Mouse (Mus musculus) spleen, postnatal 10 days (tissue): ENCODE measurements at regions not wholly inside any gene's neighbourhood (a gene's known extent, or its start where the extent isn't known, plus 50 kb on each side); places are given as distances from the start of the nearest gene placed in this dataset.
A peak's percentile ranks its signal among the peaks of the same experiment; 100 is the strongest.
"Not testable (repeated sequence)": the region's sequence is repeated elsewhere in the genome, so short reads cannot be mapped to it uniquely, and the experiment has no call there.

Source experiments
- DNase-seq, 2 experiments: peaks; one replicate each; pipeline ENCODE4 v3.0.0; 2021 to 2022; ENCODE audit warnings: low spot score in 2 of 2

DNA sequence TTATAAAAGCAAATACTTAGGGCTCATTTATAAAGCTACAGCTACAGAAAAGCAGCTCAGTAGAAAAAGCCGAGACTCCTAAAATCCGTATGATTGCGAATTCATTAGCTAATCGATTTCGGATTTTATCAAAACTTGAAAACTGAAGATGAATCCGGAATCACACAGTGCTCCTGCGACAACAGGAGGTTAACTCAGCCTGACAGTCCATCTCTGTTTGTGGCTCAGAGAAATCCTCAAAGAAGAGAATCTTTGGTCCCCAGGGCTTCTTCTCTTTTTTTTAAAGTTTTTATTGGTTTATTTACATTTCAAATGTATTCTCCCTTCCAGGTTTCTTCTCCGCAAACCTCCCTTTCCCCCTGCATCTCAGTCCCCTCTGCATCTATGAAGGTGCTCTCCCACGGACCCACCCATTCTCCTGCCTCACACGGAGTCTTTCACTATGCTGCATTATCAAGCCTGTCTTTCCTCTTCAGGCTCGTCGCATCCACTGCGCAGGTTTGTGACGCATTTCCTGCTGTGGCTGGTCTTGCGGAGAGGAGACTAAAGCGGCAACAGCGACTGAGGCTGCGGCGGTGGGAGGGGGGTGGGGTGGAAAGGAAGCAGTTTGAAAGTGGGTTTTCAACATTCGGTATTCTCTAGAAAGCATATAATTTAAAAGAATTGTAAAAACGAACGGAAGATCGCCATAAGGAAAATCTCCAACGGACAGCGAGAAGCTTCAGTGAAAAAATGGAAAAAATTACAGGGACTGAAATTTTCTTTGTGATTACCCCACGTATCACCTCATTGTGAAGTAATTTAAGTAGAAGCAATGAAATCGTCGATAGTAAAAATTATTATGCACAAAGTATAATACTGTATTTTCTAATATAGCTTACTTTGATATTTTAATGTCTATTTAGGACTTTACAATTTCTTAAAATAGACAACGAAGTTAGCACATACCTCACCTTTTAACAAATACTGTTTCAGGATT, 482.5 kb upstream of the Snrpn start:
- peak in 1 of 2 experiments; percentile 11 for DNase-seq

DNA sequence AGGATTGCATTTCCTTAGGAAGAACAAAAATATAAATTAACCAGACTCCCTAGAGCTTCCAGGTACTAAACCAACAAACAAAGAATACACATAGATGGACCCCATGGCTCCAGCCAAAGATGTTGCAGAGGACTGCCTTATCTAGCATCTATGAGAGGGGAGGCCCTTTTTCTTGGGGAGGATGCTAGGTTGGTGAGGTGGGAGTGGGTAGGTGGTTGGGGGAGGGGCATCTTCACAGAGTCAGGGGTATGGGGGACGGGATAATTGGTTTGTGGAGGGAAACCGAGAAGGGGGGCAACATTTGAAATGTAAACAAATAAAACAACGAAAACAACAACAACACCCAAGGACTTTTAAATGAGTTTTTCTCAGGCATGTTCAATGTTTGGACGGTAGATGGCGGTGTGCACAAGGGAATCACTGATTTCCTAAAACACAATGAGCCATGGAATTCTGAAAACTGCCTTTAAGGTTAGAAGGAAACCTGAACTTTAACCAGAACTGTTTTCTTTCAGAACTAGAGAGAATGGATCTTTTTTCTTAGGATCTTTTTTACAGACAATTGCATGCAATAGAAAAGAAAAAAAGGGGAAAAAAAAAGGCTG, 477.2 kb upstream of the Snrpn start:
- DNase-seq = not testable (repeated sequence)
